ENCODE assay signal across 9 mouse cellular contexts in genomic region chr3:145729531-145729930, GRCm38 (mm10). TPM values are rescaled to one million over a fixed set of nuclear protein-coding genes. Genes with fewer than 3 reads are reported as not detected.
DNase-seq lines count a peak whose midpoint lies in the region; ATAC-seq lines count a peak whose summit lies in the region.
"Had no signal": no experiment of that assay in that cellular context is flagged by ENCODE, and none has a peak within 500 bp of the region (broad histone marks: within the 10 kb centered on the region; RNA-seq: fewer than 3 reads in every experiment).

No protein-coding gene starts in this region.

- no peak for ATAC-seq in midbrain, embryonic 14.5 days (ENCODE audit: low FRiP score, low TSS enrichment)
- no peak for ATAC-seq in heart, embryonic 13.5 days (ENCODE audit: extremely low read depth, insufficient number of reproducible peaks, low FRiP score, low TSS enrichment)

- H3K4me1 ChIP-seq in midbrain, embryonic 10.5 days = peaks cover 13% of the 10 kb centered on the region
- no peaks in the 10 kb centered on the region for H3K4me1 ChIP-seq in midbrain, embryonic 14.5 days (ENCODE audit: control insufficient read depth, insufficient read depth, low read length)
- peaks cover 25% of the 10 kb centered on the region for H3K4me1 ChIP-seq in heart, embryonic 13.5 days

- H3K4me2 ChIP-seq in midbrain, embryonic 14.5 days (ENCODE audit: low read length) = no peak overlapping the region
- no peak overlapping the region for H3K4me2 ChIP-seq in heart, embryonic 13.5 days

- H3K27ac ChIP-seq in midbrain, embryonic 10.5 days (replicated peaks) = peak overlapping the region; percentile 23; the same call in 1 of the 2 replicates
- H3K27ac ChIP-seq in midbrain, embryonic 14.5 days (replicated peaks; ENCODE audit: low read depth, low read length) = no peak overlapping the region
- peak overlapping the region; percentile 49; the same call in 1 of the 2 replicates for H3K27ac ChIP-seq in heart, embryonic 13.5 days (replicated peaks)

- WGBS in midbrain, embryonic 10.5 days = 72% methylated on average over 4 of the region's 4 CpGs
- WGBS in midbrain, embryonic 14.5 days = 76% methylated on average over 4 of the region's 4 CpGs
- WGBS in heart, embryonic 13.5 days = 51% methylated on average over 4 of the region's 4 CpGs

- H3K36me3 ChIP-seq in midbrain, embryonic 10.5 days = no peaks in the 10 kb centered on the region
- H3K36me3 ChIP-seq in midbrain, embryonic 14.5 days (ENCODE audit: control insufficient read depth, insufficient read depth, low read length) = no peaks in the 10 kb centered on the region
- no peaks in the 10 kb centered on the region for H3K36me3 ChIP-seq in heart, embryonic 13.5 days

- no peaks in the 10 kb centered on the region for H3K27me3 ChIP-seq in midbrain, embryonic 10.5 days (ENCODE audit: low read depth, poor library complexity, severe bottlenecking)
- no peaks in the 10 kb centered on the region for H3K27me3 ChIP-seq in midbrain, embryonic 14.5 days (ENCODE audit: control insufficient read depth, insufficient read depth, low read length)
- no peaks in the 10 kb centered on the region for H3K27me3 ChIP-seq in heart, embryonic 13.5 days (replicated peaks)

- no peaks in the 10 kb centered on the region for H3K9me3 ChIP-seq in midbrain, embryonic 10.5 days (replicated peaks)
- no peaks in the 10 kb centered on the region for H3K9me3 ChIP-seq in midbrain, embryonic 14.5 days (ENCODE audit: control insufficient read depth, low read length)
- no peaks in the 10 kb centered on the region for H3K9me3 ChIP-seq in heart, embryonic 13.5 days

- no peak overlapping the region for H3K9ac ChIP-seq in midbrain, embryonic 14.5 days (replicated peaks; ENCODE audit: low read length)
- H3K9ac ChIP-seq in heart, embryonic 13.5 days = 0 out of 2 replicates have a peak overlapping the region, but pooled peaks have one; percentile 24

- no peak for DNase-seq in midbrain, embryonic 10.5 days (ENCODE audit: low spot score)
- no peak for DNase-seq in midbrain, embryonic 14.5 days
- peak; percentile 23 for DNase-seq in brain, adult 2 months (ENCODE audit: low read depth, low spot score)
- peak; percentile 11 to 19 for DNase-seq in lung, adult 18-20 months
- no peak for DNase-seq in left cerebral cortex, adult 11 months (ENCODE audit: low spot score)
- DNase-seq in T-cell, adult 2 months (ENCODE audit: low spot score) = no peak
- no peak for DNase-seq in left cerebral cortex, postnatal 10 days (ENCODE audit: extremely low spot score in 1 of 2, low spot score in 2 of 2)

- no peak overlapping the region for H3K4me3 ChIP-seq in midbrain, embryonic 10.5 days
- no peak overlapping the region for H3K4me3 ChIP-seq in midbrain, embryonic 14.5 days (replicated peaks; ENCODE audit: low read depth, low read length)
- H3K4me3 ChIP-seq in heart, embryonic 13.5 days = no peak overlapping the region

- intact Hi-C loops in left cerebral cortex, postnatal 10 days (cut with DNase I) = no loop called here

RNA-seq across cellular contexts. Expression of gene Ddah1, which starts 28.9 kb away (rescaled TPM):
- 24.0 and 26.5 TPM in 2 replicates for polyA plus RNA-seq in midbrain, embryonic 10.5 days (2016; fragmentation: Nextera tagmentation; extraction: Ambion mirVana)
- 91.2 and 123 TPM in 2 replicates for polyA plus RNA-seq in midbrain, embryonic 14.5 days (2014; fragmentation: Nextera tagmentation; extraction: Ambion mirVana)
- 26.0 and 27.9 TPM in 2 replicates for polyA plus RNA-seq in heart, embryonic 13.5 days (2015; fragmentation: Nextera tagmentation; extraction: Ambion mirVana)
- 10 to 100 TPM; 87.0 to 87.8 TPM for total RNA-seq in left cerebral cortex, postnatal 10 days (2021)
- total RNA-seq: hematopoietic stem cell, adult 5-6 weeks had no signal

Comparison
In these comparisons a context has a peak if more than half of its experiments do, and no peak if none do; other contexts are left out.
1. DNase-seq: peak in brain, adult 2 months (single experiment) and lung, adult 18-20 months (2 of 2); none in midbrain, embryonic 10.5 days (single experiment), midbrain, embryonic 14.5 days (single experiment), left cerebral cortex, adult 11 months (single experiment), T-cell, adult 2 months (single experiment) and left cerebral cortex, postnatal 10 days (0 of 2).